Comparison of ENCODE assay signal across 10 mouse cellular contexts in genomic region chr13:108599186-108599900, GRCm38 (mm10).
A peak's percentile ranks its signal among the peaks of the same experiment; 100 is the strongest.
DNase-seq lines count a peak whose midpoint lies in the region; ATAC-seq and TF ChIP-seq lines count a peak whose summit lies in the region.
"Had no signal": no experiment of that assay in that cellular context is flagged by ENCODE, and none has a peak within 500 bp of the region (broad histone marks: within the 10 kb centered on the region; RNA-seq: fewer than 3 reads in every experiment).

No protein-coding gene starts in this region.

- no peak overlapping the region for H3K4me3 ChIP-seq in hindbrain, embryonic 15.5 days
- H3K4me3 ChIP-seq in hindbrain, embryonic 10.5 days, result no peak overlapping the region
- H3K4me3 ChIP-seq in liver, postnatal 0 days (ENCODE audit: low read depth, low read length), result no peak overlapping the region
- H3K4me3 ChIP-seq: liver, embryonic 15.5 days had no signal

- 68% methylated on average over 6 of the region's 6 CpGs for WGBS in hindbrain, embryonic 15.5 days
- 79% methylated on average over 6 of the region's 6 CpGs for WGBS in hindbrain, embryonic 10.5 days
- WGBS in liver, postnatal 0 days (ENCODE audit: insufficient replicate concordance), result 72% methylated on average over 6 of the region's 6 CpGs

- 0 out of 2 replicates have a peak, but pooled peaks have one; percentile 30 for ATAC-seq in hindbrain, embryonic 15.5 days (ENCODE audit: low FRiP score, low read depth)
- no peak for ATAC-seq in liver, postnatal 0 days
- ATAC-seq: inflammation-experienced regulatory T-cells, adult 6 months had no signal

- no peaks in the 10 kb centered on the region for H3K36me3 ChIP-seq in hindbrain, embryonic 15.5 days
- H3K36me3 ChIP-seq in hindbrain, embryonic 10.5 days, result no peaks in the 10 kb centered on the region
- H3K36me3 ChIP-seq in liver, postnatal 0 days (replicated peaks; ENCODE audit: insufficient read depth, low read length), result no peaks in the 10 kb centered on the region
- H3K36me3 ChIP-seq: liver, embryonic 15.5 days had no signal

- DNase-seq in hindbrain, embryonic 10.5 days (ENCODE audit: low spot score), result no peak
- peak; percentile 11 for DNase-seq in right cerebral cortex, adult 18-20 months
- DNase-seq in right cerebral cortex, postnatal 25 days, result no peak
- peak; percentile 68 to 76 for DNase-seq in kidney, postnatal 4 days
- DNase-seq in right cerebral cortex, postnatal 14 days, result peak; percentile 13
- no peak for DNase-seq in liver, postnatal 0 days
- no peak for DNase-seq in urinary bladder, adult 18-20 months (ENCODE audit: low spot score in 2 of 2)

- TF ChIP-seq EP300 in liver, postnatal 0 days (IDR thresholded peaks at IDR 0.05; ENCODE audit: low read depth), result no peak

- no peak overlapping the region for H3K27ac ChIP-seq in hindbrain, embryonic 15.5 days (replicated peaks)
- no peak overlapping the region for H3K27ac ChIP-seq in hindbrain, embryonic 10.5 days
- no peak overlapping the region for H3K27ac ChIP-seq in liver, postnatal 0 days (ENCODE audit: low read depth)
- H3K27ac ChIP-seq: liver, embryonic 15.5 days had no signal

- H3K9me3 ChIP-seq in hindbrain, embryonic 15.5 days, result no peaks in the 10 kb centered on the region
- H3K9me3 ChIP-seq in hindbrain, embryonic 10.5 days, result no peaks in the 10 kb centered on the region
- H3K9me3 ChIP-seq in liver, postnatal 0 days (ENCODE audit: low read length), result no peaks in the 10 kb centered on the region
- H3K9me3 ChIP-seq: liver, embryonic 15.5 days had no signal

- H3K27me3 ChIP-seq in hindbrain, embryonic 15.5 days, result no peaks in the 10 kb centered on the region
- H3K27me3 ChIP-seq in hindbrain, embryonic 10.5 days (ENCODE audit: insufficient read depth, poor library complexity, severe bottlenecking), result no peaks in the 10 kb centered on the region
- no peaks in the 10 kb centered on the region for H3K27me3 ChIP-seq in liver, postnatal 0 days (ENCODE audit: insufficient read depth, low read length)
- H3K27me3 ChIP-seq: liver, embryonic 15.5 days had no signal

- H3K4me2 ChIP-seq in hindbrain, embryonic 15.5 days, result no peak overlapping the region
- H3K4me2 ChIP-seq in liver, postnatal 0 days (ENCODE audit: low read depth, low read length), result no peak overlapping the region
- H3K4me2 ChIP-seq: liver, embryonic 15.5 days had no signal

- TF ChIP-seq CTCF in liver, postnatal 0 days (IDR thresholded peaks at IDR 0.05; ENCODE audit: low read depth), result no peak

- H3K9ac ChIP-seq in hindbrain, embryonic 15.5 days, result no peak overlapping the region
- no peak overlapping the region for H3K9ac ChIP-seq in liver, postnatal 0 days (replicated peaks)
- H3K9ac ChIP-seq: liver, embryonic 15.5 days had no signal

- H3K4me1 ChIP-seq in hindbrain, embryonic 15.5 days (replicated peaks), result no peaks in the 10 kb centered on the region
- no peaks in the 10 kb centered on the region for H3K4me1 ChIP-seq in hindbrain, embryonic 10.5 days (replicated peaks)
- no peaks in the 10 kb centered on the region for H3K4me1 ChIP-seq in liver, postnatal 0 days (ENCODE audit: insufficient read depth)
- H3K4me1 ChIP-seq: liver, embryonic 15.5 days had no signal

Comparison
In these comparisons a context has a peak if more than half of its experiments do, and no peak if none do; other contexts are left out.
1. DNase-seq: peak in right cerebral cortex, adult 18-20 months (single experiment), kidney, postnatal 4 days (2 of 2) and right cerebral cortex, postnatal 14 days (single experiment); none in hindbrain, embryonic 10.5 days (single experiment), right cerebral cortex, postnatal 25 days (single experiment), liver, postnatal 0 days (single experiment) and urinary bladder, adult 18-20 months (0 of 2).